Mouse (Mus musculus) E14TG2a.4 (cell line): ENCODE results near the gene Ryr2.

ENCODE experiments used
- H3K27me3 ChIP-seq: 2 replicates; pipeline ENCODE4 v1.6.1; 2014; ENCODE audit warnings: low read length, control low read depth; ENCODE audit not compliant: insufficient read depth
- H3K36me3 ChIP-seq: 2 replicates; pipeline ENCODE4 v1.6.1; 2014; ENCODE audit warnings: low read length, control low read depth; ENCODE audit not compliant: insufficient read depth
- H3K4me1 ChIP-seq: replicated peaks from 2 replicates; pipeline ENCODE4 v1.6.1; 2014; ENCODE audit warnings: low read depth, low read length, control low read depth
- H3K4me3 ChIP-seq: replicated peaks from 2 replicates; pipeline ENCODE4 v1.5.1; 2014; ENCODE audit warnings: mild to moderate bottlenecking, low read length
- H3K9me3 ChIP-seq: 2 replicates; pipeline ENCODE4 v1.6.1; 2014; ENCODE audit warnings: low read length, control low read depth
- CTCF ChIP-seq: conservative IDR thresholded peaks from 2 replicates; pipeline ENCODE4 v1.5.1; 2014; ENCODE audit warnings: low read length
- NANOG ChIP-seq: IDR thresholded peaks from 2 replicates; pipeline ENCODE4 v1.6.1; 2014; ENCODE audit warnings: borderline replicate concordance, low read length, mixed read lengths
- POU5F1 ChIP-seq: IDR thresholded peaks from 2 replicates; pipeline ENCODE4 v1.6.1; 2014; ENCODE audit warnings: low read length, borderline replicate concordance

Gene Ryr2

DNA sequence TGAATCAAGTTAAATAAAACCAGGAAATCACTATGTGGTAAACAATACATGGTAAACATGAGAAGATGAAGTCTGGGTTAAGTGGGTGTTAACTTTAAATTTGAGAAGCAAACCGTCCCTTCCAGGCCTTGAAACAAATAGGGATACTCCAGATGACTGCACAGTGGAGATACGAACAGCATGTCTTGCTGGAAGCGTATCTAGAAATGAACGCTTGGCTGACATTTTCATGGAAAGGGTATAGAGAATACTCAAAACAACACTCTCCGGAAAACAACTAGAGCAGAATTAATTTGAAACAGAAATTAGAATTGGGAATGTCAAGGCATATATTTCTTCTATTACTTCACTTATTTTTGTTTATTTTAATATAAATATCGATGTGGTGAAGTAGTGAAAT is 329.0 kb downstream of the Ryr2 start:
- H3K4me1 ChIP-seq = no peaks in the 10 kb centered on the region
- no peak overlapping the region for H3K4me3 ChIP-seq
- H3K27me3 ChIP-seq = no peaks in the 10 kb centered on the region
- H3K36me3 ChIP-seq = no peaks in the 10 kb centered on the region
- no peaks in the 10 kb centered on the region for H3K9me3 ChIP-seq
- no peak for TF ChIP-seq POU5F1
- no peak for TF ChIP-seq NANOG
- TF ChIP-seq CTCF = no peak

DNA sequence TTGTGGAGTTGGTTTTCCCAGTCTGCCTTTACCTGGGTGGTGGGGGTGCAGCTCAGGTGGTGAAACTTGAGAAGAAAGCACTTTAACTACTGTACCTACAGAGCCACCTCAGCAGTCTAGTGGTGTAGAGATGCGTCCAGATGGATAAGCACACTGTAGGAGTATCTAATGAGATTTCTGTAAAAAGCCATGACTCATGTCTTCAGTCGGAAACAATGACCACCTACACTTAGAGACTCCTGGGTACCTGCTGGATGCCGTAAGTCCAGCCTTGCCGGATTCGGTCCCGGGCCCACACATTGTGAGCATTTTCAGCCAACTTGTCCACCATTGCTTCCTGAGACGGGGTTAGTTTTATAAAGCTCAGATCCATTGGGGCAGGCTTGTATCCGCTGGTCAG is 334.6 kb downstream of the Ryr2 start:
- no peaks in the 10 kb centered on the region for H3K36me3 ChIP-seq
- TF ChIP-seq POU5F1 = no peak
- TF ChIP-seq CTCF = no peak
- no peak for TF ChIP-seq NANOG
- no peaks in the 10 kb centered on the region for H3K27me3 ChIP-seq
- no peaks in the 10 kb centered on the region for H3K9me3 ChIP-seq
- no peaks in the 10 kb centered on the region for H3K4me1 ChIP-seq
- H3K4me3 ChIP-seq = no peak overlapping the region

DNA sequence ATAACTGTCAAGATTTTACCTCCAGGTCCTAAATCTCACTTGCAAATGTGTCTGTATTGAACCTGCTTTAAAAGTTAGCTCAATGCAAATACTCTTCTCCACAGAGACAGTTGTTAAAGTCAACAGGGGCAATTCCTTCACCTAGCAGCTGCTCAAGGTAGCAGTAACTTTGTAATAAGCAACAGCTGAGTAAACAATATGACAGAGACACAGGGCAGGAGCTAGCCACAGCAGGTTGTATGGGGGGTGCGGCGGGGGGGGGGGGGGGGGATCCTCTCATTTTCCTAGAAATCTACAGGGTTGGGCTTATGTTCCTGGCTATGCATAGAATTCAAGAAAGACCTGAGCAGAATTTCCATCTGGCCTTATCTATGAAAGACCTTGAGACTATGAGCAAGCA is 339.8 kb downstream of the Ryr2 start:
- no peak for TF ChIP-seq NANOG
- no peak for TF ChIP-seq POU5F1
- TF ChIP-seq CTCF = no peak
- peaks cover 7% of the 10 kb centered on the region for H3K4me1 ChIP-seq
- H3K4me3 ChIP-seq = no peak overlapping the region
- H3K36me3 ChIP-seq = no peaks in the 10 kb centered on the region
- H3K27me3 ChIP-seq = no peaks in the 10 kb centered on the region
- peaks cover 22% of the 10 kb centered on the region for H3K9me3 ChIP-seq

DNA sequence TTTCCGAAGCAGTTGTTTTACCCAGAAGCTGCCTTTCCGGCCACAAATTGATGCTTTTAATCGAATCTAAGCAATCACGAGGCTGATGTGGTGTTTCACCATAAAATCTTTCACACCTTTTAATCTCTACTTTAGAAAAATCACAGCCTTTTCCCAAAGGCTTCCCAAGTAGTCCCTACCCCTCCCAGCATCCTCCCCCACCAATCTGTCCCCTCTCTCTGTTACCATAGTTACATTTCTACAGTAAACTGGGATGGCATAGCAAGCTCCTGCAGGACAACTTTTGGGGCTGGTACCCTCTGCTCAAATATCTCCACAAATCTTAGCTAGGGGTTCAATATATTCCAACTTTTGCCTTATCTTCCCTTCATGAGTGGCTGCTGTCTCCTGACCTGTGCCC is 342.8 kb downstream of the Ryr2 start:
- Histone ChIP-seq H3K36me3 (no peaks in the 10 kb centered on the region), H3K4me1 (peaks cover 14% of the 10 kb centered on the region), H3K9me3 (peaks cover 22% of the 10 kb centered on the region), H3K27me3 (no peaks in the 10 kb centered on the region), H3K4me3 (no peak overlapping the region)
- TF ChIP-seq POU5F1 (no peak), CTCF (no peak), NANOG (no peak)

DNA sequence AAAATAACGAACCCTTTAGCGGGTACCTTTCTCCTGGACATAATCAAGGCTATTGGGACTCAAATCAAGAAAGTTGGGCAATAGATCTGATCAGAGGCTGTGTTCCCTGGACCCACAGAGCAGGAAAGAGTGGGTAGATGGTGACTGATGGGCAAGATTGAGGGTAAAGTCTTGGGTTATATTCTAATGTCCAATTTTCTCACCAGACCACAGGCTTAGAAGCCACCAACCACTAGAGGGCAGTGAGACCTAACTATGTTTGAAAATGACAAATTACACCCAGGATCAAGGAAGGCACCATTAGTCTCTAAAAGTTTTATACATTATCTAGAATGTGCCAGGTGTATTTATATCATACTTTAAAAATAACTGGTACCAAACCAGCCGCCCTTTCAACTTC is 343.6 kb downstream of the Ryr2 start:
- TF ChIP-seq NANOG (no peak), CTCF (peak; percentile 62), POU5F1 (no peak)
- H3K27me3 ChIP-seq = no peaks in the 10 kb centered on the region
- H3K4me1 ChIP-seq = peaks cover 14% of the 10 kb centered on the region
- no peak overlapping the region for H3K4me3 ChIP-seq
- peaks cover 22% of the 10 kb centered on the region for H3K9me3 ChIP-seq
- no peaks in the 10 kb centered on the region for H3K36me3 ChIP-seq

DNA sequence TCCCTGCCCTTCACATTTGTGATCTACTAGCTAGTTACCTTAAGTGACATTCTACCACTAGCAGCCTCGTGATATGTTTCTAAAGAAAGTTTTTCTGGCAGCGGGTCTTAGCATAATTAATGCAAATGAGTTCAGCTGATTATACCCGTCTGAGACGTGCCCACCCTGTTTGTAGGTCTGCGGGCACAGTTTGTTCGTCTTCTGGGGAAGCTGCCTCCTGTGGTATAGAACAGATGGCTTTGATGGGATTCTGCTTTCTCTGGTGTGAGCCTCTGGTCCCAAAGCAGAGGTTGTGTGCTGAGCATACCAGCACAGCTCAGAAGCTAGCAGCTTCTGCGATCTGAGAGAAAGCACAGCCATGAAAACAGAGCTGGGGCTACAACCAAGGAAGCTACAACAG is 348.9 kb downstream of the Ryr2 start:
- Histone ChIP-seq H3K4me3 (no peak overlapping the region), H3K27me3 (no peaks in the 10 kb centered on the region), H3K36me3 (no peaks in the 10 kb centered on the region), H3K9me3 (no peaks in the 10 kb centered on the region), H3K4me1 (peaks cover 14% of the 10 kb centered on the region)
- TF ChIP-seq NANOG = no peak
- TF ChIP-seq POU5F1 = no peak
- TF ChIP-seq CTCF = no peak

DNA sequence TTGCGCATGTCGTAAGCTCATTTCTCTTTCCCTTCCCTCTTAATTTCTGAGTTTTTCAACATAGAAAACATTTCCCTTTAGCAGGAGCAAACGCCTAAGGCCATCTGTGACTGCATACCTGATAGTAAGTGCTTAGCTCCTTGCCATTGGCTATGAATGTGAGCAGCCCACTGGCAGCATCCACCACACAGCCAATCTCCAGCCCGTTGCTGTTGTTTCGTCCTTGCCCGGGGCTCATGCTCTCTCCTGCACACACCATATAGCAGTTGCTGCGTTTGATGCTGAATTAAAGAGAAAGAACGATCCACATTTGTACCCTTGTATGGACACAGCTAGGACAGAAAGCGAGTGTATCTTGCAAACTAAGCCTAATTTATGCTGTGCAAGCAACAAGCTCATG is 361.3 kb downstream of the Ryr2 start:
- H3K36me3 ChIP-seq = no peaks in the 10 kb centered on the region
- TF ChIP-seq CTCF = no peak
- no peak for TF ChIP-seq NANOG
- TF ChIP-seq POU5F1 = no peak
- H3K27me3 ChIP-seq = no peaks in the 10 kb centered on the region
- H3K9me3 ChIP-seq = no peaks in the 10 kb centered on the region
- H3K4me1 ChIP-seq = peaks cover 6% of the 10 kb centered on the region; the same call in 1 of the 2 replicates
- H3K4me3 ChIP-seq = no peak overlapping the region

DNA sequence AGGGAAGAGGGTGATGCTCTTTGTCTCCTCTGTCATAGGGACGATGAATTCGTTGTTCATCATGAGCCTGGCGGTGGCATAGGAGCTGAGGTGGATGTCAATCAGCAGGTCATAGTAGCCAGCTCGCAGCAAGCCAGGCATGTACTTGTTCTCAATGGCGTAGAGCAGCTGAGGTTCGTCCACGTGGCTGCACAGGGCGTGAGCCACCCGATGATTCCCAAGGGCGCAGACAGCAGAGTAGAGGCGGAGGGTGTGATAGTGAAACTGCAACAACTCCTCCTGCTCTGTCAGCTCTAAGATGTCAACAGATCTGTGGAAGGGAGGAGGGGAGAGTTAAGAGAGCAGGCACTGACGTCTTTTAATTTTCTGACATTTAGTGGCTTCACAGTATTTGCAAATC is 368.5 kb downstream of the Ryr2 start:
- H3K4me3 ChIP-seq = no peak overlapping the region
- H3K4me1 ChIP-seq = peaks cover 11% of the 10 kb centered on the region; the same call in 1 of the 2 replicates
- TF ChIP-seq NANOG (no peak), CTCF (no peak), POU5F1 (no peak)
- no peaks in the 10 kb centered on the region for H3K9me3 ChIP-seq
- H3K36me3 ChIP-seq = no peaks in the 10 kb centered on the region
- no peaks in the 10 kb centered on the region for H3K27me3 ChIP-seq

DNA sequence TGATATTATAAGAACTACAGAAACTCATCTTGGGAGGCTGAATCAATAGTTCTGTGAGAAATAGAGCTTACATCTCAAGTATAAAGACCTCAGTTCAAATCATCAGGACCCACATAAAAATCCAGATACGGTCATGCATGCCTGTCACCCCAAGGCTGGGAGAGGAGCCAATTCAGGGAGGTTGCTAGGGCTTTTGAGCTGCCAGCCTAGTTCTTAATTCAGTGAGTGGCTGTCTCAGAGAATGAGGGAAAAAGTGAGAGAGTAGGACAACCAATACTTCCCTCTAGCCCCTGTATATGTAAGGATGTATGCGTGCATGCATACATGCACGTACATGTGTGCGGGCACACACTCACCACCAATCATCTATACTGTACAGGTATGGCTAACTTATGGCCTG is 390.5 kb downstream of the Ryr2 start:
- no peak for TF ChIP-seq CTCF
- no peak for TF ChIP-seq NANOG
- no peak for TF ChIP-seq POU5F1
- Histone ChIP-seq H3K4me3 (no peak overlapping the region), H3K9me3 (no peaks in the 10 kb centered on the region), H3K4me1 (no peaks in the 10 kb centered on the region), H3K36me3 (no peaks in the 10 kb centered on the region), H3K27me3 (no peaks in the 10 kb centered on the region)
